Mouse (Mus musculus) brain, embryonic 18.5 days (tissue): Measurements from ENCODE around the gene Pspc1.

ENCODE experiments used
- DNase-seq: peaks from one replicate; pipeline ENCODE4 v3.0.0-alpha.2; 2012; ENCODE audit warnings: low read depth, low spot score

Pspc1 gene

DNA sequence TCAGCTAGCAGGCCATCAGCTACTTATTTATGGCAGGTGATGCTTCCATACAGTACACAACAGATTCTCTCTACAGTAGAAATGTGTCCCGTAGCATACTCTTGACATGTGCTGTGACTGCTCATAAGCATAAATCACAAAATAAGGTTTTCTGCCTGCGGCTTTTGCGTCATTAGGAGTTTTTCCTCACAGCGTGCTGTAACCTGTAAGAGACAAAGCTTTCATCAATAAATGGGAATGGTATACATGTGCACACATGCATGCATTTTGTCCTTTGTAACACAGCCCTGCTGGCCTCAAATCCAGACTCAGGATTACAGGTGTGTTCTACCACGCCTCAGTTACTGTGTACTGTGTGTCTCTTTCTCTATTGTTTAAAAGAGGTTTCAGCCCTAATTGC, 80.3 kb downstream of the Pspc1 start:
- no peak for DNase-seq

DNA sequence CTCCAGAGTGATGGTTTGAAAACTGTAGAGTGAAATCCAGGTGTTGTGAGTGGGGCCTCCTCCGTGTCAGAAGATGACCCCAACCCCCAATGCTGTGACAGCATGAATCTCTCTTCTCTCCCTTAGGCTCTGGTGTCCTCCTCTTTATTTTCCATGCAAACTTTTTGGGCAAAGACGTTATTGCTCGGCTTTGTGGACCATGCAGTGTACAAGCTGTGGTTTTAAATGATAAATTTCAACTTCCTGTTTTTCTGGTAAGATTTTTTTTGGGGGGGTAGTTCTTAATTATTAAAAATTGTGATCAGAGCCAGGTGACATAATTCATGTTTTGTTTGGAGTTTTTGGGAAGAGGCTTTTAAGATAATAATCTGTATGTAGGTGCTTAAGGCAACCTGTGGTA, 82.6 kb downstream of the Pspc1 start:
- no peak for DNase-seq

DNA sequence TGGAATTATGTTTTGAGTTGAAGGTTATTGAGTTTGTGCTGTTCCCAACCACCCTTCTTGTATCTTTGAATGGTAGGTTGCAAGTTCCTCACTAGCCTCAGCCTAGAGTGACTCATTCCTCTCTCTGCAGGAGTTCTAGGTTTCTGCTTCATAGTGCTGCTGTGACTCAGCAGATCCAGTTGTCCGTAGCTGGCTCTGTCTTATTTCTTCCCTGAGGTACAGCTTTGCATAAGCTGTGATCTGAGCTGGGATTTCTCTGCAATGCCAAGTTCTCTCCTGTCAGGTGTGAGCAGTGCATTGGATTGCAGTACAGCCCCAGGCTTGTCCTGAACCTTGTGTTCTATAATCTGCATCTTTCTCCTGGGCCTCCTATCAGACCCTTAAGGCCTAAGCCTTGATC, 88.3 kb downstream of the Pspc1 start:
- DNase-seq: no peak

DNA sequence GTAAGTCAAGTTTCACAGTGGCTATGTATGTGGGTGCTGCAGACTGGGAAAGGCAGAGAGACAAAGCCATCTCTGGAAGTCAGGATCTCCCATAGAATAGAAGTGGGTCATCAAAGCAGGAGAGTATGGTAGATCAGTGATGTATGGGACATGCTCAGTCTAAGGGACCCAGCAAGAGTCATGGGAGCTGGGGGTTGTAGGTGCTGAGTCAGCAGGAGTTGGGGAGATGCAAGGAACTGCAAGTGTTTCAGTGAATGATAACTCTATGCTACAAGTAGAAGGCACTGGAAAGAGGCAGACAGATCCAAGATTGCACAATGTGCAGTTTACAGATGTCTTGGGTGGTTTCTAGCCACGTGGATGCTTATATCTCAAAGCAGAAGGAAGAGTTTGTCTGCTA, 89.0 kb downstream of the Pspc1 start:
- DNase-seq: no peak

DNA sequence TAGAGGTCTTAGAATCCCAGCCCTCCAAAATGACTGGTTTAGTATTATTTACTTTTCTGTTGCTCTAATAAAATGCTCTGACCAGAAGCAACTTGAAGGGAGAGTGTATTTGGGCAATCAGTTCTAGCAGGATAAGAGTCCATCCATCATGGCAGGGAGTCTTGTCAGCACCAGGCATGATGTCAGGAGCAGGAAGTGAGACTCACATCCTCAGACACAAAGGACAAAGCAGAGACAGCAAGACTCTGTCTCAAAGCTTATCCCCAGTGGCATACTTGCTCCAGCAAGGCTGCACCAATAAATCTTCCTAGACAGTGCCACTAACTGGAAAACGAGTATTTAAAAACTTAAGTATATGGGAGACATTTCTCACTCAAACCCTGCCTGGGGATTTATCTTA, 92.7 kb downstream of the Pspc1 start:
- no peak for DNase-seq
